Mouse (Mus musculus): ENCODE measurements around the gene Lsr.

DNA sequence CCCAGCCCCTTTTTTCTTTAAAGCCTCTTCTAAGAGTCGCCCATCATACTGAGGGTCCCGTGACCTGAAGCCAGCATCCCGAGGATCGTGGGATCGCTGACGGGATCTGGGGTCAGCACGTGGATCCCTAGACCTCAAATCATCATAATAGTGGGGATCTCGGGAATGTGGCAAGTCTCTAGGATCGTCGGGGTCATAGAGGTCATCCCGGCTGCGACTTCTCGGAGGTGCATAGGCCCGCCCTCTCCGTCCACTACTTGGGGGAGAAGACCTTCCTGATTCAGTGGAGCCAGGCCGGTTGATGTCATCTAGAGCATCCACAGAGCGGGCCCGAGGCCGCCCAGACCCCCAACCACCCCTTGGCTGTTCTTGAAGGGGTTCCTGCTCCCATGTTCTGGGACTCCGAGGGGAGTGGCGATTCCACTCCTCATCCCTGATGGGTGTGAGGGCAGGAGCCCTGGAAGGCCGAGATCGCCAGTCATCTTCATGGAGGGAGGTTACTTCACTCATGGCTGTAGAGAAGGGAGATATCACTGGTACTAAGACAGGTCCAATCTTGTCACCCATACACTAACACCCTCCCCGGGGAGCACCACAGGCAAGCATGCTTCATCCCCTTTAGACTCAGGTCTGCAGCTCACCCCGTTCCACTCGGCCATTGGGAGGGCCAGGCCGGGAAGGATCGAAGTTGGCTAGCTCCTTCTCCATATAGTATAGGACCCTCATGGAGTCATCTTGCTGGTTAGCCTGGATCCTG lies 15.0 kb downstream of the Lsr start:
- TF ChIP-seq POLR2A (IDR thresholded peaks at IDR 0.05; ENCODE audit: borderline replicate concordance, insufficient read depth, low read length) (no peak), CTCF (IDR thresholded peaks at IDR 0.05; ENCODE audit: borderline replicate concordance, insufficient read depth, low read depth, low read length) (no peak)

Measured in cerebellum, adult 2 months (tissue).